Mouse (Mus musculus): ENCODE results near the gene Sstr2. TPM values are rescaled to one million over a fixed set of nuclear protein-coding genes. Genes with fewer than 3 reads are reported as not detected.

Gene Sstr2
- polyA plus RNA-seq, 1 experiment, result 0.19 TPM

DNA sequence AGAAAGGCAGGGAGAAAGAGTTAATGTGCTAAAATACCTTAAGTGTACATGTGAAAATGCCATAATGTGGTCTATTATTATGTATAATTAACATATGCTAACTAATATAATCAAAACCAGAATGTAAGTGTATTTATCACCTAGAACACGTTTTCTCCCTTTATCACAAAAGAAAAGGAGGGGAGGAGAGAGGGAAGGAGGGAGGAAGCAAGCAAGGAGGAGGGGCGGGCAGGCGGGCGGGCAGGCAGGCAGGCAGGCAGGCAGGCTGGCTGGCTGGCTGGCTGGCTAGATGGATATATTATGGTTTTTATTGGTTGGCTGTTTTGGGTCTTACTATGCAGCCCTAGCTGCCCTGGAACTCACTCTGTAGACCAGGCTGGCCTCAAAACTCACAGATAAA is 50.6 kb downstream of the Sstr2 start:
- H3K4me1 ChIP-seq (ENCODE audit: control insufficient read depth, insufficient read depth, insufficient read length), result peaks cover 2% of the 10 kb centered on the region; the same call in 1 of the 2 replicates
- WGBS, result 83% methylated on average over 4 of the region's 4 CpGs

DNA sequence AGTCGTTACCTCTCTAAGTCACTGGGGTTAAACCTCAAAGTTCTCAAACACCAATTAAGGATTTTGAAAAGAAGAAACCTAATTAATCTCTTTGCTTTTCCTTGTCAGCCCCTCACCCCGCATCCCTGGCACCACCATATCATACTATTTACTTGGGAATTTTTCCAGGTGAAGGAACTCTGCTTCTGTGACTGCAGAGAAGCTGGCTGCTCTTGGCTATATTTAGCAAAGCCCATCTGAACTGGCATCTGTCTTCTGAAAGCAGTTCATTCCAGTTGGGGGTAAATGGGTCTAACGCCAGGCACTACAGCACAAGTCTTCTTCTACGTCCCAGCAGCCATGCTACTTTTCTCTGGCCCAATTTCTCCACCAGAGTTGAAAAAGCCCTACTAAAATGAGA is 54.5 kb downstream of the Sstr2 start:
- H3K27me3 ChIP-seq (ENCODE audit: control insufficient read depth, insufficient read depth, low read length), result no peaks in the 10 kb centered on the region
- no peak overlapping the region for H3K4me3 ChIP-seq (ENCODE audit: extremely low read depth, insufficient read depth, insufficient read length)
- DNase-seq (ENCODE audit: low read depth in 1 of 2, low spot score in 2 of 2), result no peak
- 92% methylated on average over 4 of the region's 4 CpGs for WGBS
- no peak overlapping the region for H3K27ac ChIP-seq (ENCODE audit: insufficient read depth, low read length)
- 0 out of 2 replicates have a peak, but pooled peaks cover 2% of the 10 kb centered on the region for H3K4me1 ChIP-seq (ENCODE audit: control insufficient read depth, insufficient read depth, insufficient read length)
- no peak for TF ChIP-seq POLR2A (IDR thresholded peaks at IDR 0.05; ENCODE audit: low read depth, low read length)
- no peak for TF ChIP-seq CTCF (IDR thresholded peaks at IDR 0.05; ENCODE audit: extremely low read depth, insufficient read depth, insufficient read length, insufficient replicate concordance)
- H3K36me3 ChIP-seq (ENCODE audit: control insufficient read depth, insufficient read depth, low read length), result peaks cover 16% of the 10 kb centered on the region

More for the DNA sequence above, 50.6 kb downstream of the Sstr2 start:
- no peak overlapping the region for H3K4me3 ChIP-seq (ENCODE audit: extremely low read depth, insufficient read depth, insufficient read length)
- H3K27me3 ChIP-seq (ENCODE audit: control insufficient read depth, insufficient read depth, low read length), result no peaks in the 10 kb centered on the region
- TF ChIP-seq CTCF (IDR thresholded peaks at IDR 0.05; ENCODE audit: extremely low read depth, insufficient read depth, insufficient read length, insufficient replicate concordance) (no peak), POLR2A (IDR thresholded peaks at IDR 0.05; ENCODE audit: low read depth, low read length) (no peak)
- peaks cover 11% of the 10 kb centered on the region for H3K36me3 ChIP-seq (ENCODE audit: control insufficient read depth, insufficient read depth, low read length)
- H3K27ac ChIP-seq (ENCODE audit: insufficient read depth, low read length), result no peak overlapping the region
- DNase-seq (ENCODE audit: low read depth in 1 of 2, low spot score in 2 of 2), result no peak

DNA sequence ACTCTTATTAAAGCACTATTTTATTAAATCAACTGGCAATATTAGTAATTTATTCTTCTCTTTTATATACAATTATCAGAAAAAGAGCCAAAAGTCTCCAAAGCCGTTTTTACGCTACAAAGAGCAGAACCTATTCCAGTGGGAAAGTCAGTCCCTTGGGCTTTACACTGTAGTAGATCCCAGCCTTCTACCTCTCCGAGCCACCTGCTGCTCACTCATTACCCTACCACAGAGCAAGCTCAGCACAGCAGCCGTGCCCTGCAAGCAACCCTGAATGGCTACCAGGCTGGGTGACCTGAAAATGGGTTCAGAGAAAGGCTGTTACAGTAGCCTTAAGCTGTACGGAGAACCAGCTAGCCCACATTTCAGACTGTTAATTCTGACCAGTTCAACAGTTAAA is 55.5 kb downstream of the Sstr2 start:
- Histone ChIP-seq H3K4me3 (ENCODE audit: extremely low read depth, insufficient read depth, insufficient read length) (no peak overlapping the region), H3K4me1 (ENCODE audit: control insufficient read depth, insufficient read depth, insufficient read length) (0 out of 2 replicates have a peak, but pooled peaks cover 2% of the 10 kb centered on the region), H3K27ac (ENCODE audit: insufficient read depth, low read length) (no peak overlapping the region), H3K27me3 (ENCODE audit: control insufficient read depth, insufficient read depth, low read length) (no peaks in the 10 kb centered on the region), H3K36me3 (ENCODE audit: control insufficient read depth, insufficient read depth, low read length) (peaks cover 14% of the 10 kb centered on the region)
- 94% methylated on average over 5 of the region's 5 CpGs for WGBS
- DNase-seq (ENCODE audit: low read depth in 1 of 2, low spot score in 2 of 2), result no peak
- no peak for TF ChIP-seq POLR2A (IDR thresholded peaks at IDR 0.05; ENCODE audit: low read depth, low read length)
- no peak for TF ChIP-seq CTCF (IDR thresholded peaks at IDR 0.05; ENCODE audit: extremely low read depth, insufficient read depth, insufficient read length, insufficient replicate concordance)

Other genes with a start within 250 kb of the Sstr2 start
- gene Cog1, start 29.8 kb downstream of the Sstr2 start, polyA plus RNA-seq (2012; rRNA removed), result 33.7 and 40.6 TPM in 2 replicates
- 11.6 and 13.6 TPM in 2 replicates for gene Slc39a11, start 30.7 kb downstream of the Sstr2 start, polyA plus RNA-seq (2012; rRNA removed)
- 20.1 and 28.4 TPM in 2 replicates for gene Fam104a, start 64.8 kb downstream of the Sstr2 start, polyA plus RNA-seq (2012; rRNA removed)
- 6.9 and 7.4 TPM in 2 replicates for gene D11Wsu47e, start 65.1 kb downstream of the Sstr2 start, polyA plus RNA-seq (2012; rRNA removed)
- not detected in 2 replicates for gene Cpsf4l, start 90.7 kb downstream of the Sstr2 start, polyA plus RNA-seq (2012; rRNA removed)
- 20.2 and 20.9 TPM in 2 replicates for gene Cdc42ep4, start 132.5 kb downstream of the Sstr2 start, polyA plus RNA-seq (2012; rRNA removed)